Mouse (Mus musculus): ENCODE measurements around the gene Gm20388.

- TF ChIP-seq GATA1 (IDR thresholded peaks at IDR 0.05; ENCODE audit: low read length) (no peak), TAL1 (IDR thresholded peaks at IDR 0.05; ENCODE audit: low read length) (no peak)
These were observed 3916.9 kb downstream of the Gm20388 start for GRCm38 (mm10) chr8:123827523-123827922.

Data from erythroblast, embryonic 14.5 days (primary cell).